Mouse (Mus musculus) small intestine, adult 2 months (tissue): ENCODE data around the gene Capn11. TPM values are rescaled to one million over a fixed set of nuclear protein-coding genes. Genes with fewer than 3 reads are reported as not detected.
"Not testable (repeated sequence)": the region's sequence is repeated elsewhere in the genome, so short reads cannot be mapped to it uniquely, and the experiment has no call there.

Experiments used
- H3K27ac ChIP-seq: fragments of 200-500 bp; 2 replicates; pipeline ENCODE4 v1.5.1; 2012; ENCODE audit warnings: low read depth, low read length, control low read depth, inconsistent platforms; ENCODE audit not compliant: insufficient read depth
- H3K27me3 ChIP-seq: fragments of 200-500 bp; 2 replicates; pipeline ENCODE4 v1.6.1; 2012; ENCODE audit warnings: mild to moderate bottlenecking, moderate library complexity, low read length, inconsistent platforms; ENCODE audit not compliant: control insufficient read depth, insufficient read depth
- H3K36me3 ChIP-seq: fragments of 200-500 bp; 2 replicates; pipeline ENCODE4 v1.6.1; 2012; ENCODE audit warnings: mild to moderate bottlenecking, low read length, control low read depth, inconsistent platforms; ENCODE audit not compliant: control insufficient read depth, insufficient read depth
- H3K4me1 ChIP-seq: fragments of 200-500 bp; 2 replicates; pipeline ENCODE4 v1.6.1; 2012; ENCODE audit warnings: low read length, inconsistent platforms, mixed read lengths; ENCODE audit not compliant: control insufficient read depth, insufficient read depth, insufficient read length
- H3K4me3 ChIP-seq: fragments of 200-500 bp; 2 replicates; pipeline ENCODE4 v1.5.1; 2012; ENCODE audit warnings: low read depth, mild to moderate bottlenecking, control low read depth, inconsistent platforms, low read length, moderate library complexity
- CTCF ChIP-seq: fragments of 200-500 bp; IDR thresholded peaks from 2 replicates; pipeline ENCODE4 v1.5.1; 2012; ENCODE audit warnings: low read depth, mild to moderate bottlenecking, control low read depth, inconsistent platforms, low read length, moderate library complexity, mixed read lengths; ENCODE audit not compliant: insufficient replicate concordance, insufficient read length; ENCODE audit errors: extremely low read depth
- POLR2A ChIP-seq: fragments of 200-500 bp; IDR thresholded peaks from 2 replicates; pipeline ENCODE4 v1.6.1; 2012; ENCODE audit warnings: low read depth, mild to moderate bottlenecking, control low read depth, inconsistent platforms, low read length, moderate library complexity
- WGBS: fragments of 180-500 bp; shearing (Covaris S2); methylation state at CpG from one replicate; pipeline ENCODE4 v1.1.7; 2018; 5-methylcytosine and 5-hydroxymethylcytosine counted together
- polyA plus RNA-seq: library from polyadenylated mRNA; depleted of rRNA; stranded (reverse); fragments of >200 nt; gene quantifications from 2 replicates; pipeline ENCODE4 v1.2.3, GENCODE M21; 2012

Capn11 gene
- polyA plus RNA-seq, 1 experiment: not detected

DNA sequence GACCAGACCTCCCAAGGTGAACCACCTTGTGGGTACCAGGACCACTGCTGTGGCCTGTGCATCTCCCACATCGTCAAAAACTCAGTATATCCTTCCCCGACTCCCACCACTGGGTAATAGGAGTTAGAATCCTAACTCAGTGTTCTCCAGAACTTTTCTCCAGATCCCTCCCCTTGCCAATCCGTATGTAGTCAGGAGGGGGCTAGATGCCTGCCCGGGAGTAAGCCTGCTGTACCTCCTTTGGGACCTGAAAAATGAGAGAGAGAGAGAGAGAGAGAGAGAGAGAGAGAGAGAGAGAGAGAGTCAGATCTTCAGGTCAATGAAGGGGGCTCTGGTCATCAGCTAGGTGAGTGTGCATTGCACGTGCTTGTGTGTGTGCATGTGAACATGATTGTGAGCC lies 25.1 kb downstream of the Capn11 start:
- WGBS: 84% methylated on average over 5 of the region's 5 CpGs
- TF ChIP-seq POLR2A (no peak), CTCF (no peak)
- no peaks in the 10 kb centered on the region for H3K36me3 ChIP-seq
- no peak overlapping the region for H3K27ac ChIP-seq
- no peak overlapping the region for H3K4me3 ChIP-seq
- no peaks in the 10 kb centered on the region for H3K27me3 ChIP-seq
- peaks cover 16% of the 10 kb centered on the region for H3K4me1 ChIP-seq

DNA sequence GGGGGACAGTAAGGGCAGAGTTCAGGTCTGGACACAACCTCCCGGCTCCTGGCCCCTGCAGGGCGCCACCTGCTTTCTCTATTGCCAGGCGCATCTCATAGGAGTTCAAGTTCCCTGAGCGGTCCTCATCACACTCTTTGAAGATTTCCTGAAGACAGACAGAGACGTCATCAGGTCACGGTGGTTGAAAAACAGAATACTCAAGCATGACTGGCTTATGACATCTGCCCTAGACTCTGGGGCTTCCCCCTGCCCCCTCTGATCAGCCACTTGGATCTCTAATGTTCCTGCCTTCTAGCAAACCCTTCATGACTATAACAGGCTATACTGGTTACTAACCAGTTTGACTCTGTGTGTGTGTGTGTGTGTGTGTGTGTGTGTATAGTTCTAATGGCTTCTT lies 27.2 kb downstream of the Capn11 start:
- TF ChIP-seq POLR2A (no peak), CTCF (no peak)
- H3K4me1 ChIP-seq: peaks cover 21% of the 10 kb centered on the region
- H3K36me3 ChIP-seq: no peaks in the 10 kb centered on the region
- H3K27ac ChIP-seq: no peak overlapping the region
- no peaks in the 10 kb centered on the region for H3K27me3 ChIP-seq
- no peak overlapping the region for H3K4me3 ChIP-seq
- 39% methylated on average over 6 of the region's 6 CpGs for WGBS

DNA sequence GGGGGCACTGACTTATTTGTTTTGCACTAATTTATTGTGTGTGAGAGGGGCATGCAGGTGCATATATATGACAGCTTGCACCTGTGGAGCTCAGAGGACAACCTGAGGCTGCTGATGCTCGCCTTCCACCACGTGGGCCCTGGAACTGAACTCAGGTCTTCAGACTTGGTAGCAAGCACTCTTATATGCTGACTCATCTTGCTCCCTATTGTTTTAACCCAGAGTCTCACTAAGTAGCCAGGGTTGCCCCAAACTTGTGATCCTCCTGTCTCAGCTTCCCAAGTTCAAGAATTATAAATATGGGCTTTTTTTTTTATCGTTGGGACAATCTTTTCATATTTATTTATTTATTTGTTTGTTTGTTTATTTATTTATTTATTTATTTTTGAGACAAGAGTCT lies 28.1 kb downstream of the Capn11 start:
- WGBS: 74% methylated on average over 3 of the region's 3 CpGs
- Histone ChIP-seq H3K27me3 (no peaks in the 10 kb centered on the region), H3K4me3 (no peak overlapping the region), H3K36me3 (no peaks in the 10 kb centered on the region), H3K27ac (no peak overlapping the region), H3K4me1 (peaks cover 24% of the 10 kb centered on the region)
- no peak for TF ChIP-seq CTCF
- no peak for TF ChIP-seq POLR2A

DNA sequence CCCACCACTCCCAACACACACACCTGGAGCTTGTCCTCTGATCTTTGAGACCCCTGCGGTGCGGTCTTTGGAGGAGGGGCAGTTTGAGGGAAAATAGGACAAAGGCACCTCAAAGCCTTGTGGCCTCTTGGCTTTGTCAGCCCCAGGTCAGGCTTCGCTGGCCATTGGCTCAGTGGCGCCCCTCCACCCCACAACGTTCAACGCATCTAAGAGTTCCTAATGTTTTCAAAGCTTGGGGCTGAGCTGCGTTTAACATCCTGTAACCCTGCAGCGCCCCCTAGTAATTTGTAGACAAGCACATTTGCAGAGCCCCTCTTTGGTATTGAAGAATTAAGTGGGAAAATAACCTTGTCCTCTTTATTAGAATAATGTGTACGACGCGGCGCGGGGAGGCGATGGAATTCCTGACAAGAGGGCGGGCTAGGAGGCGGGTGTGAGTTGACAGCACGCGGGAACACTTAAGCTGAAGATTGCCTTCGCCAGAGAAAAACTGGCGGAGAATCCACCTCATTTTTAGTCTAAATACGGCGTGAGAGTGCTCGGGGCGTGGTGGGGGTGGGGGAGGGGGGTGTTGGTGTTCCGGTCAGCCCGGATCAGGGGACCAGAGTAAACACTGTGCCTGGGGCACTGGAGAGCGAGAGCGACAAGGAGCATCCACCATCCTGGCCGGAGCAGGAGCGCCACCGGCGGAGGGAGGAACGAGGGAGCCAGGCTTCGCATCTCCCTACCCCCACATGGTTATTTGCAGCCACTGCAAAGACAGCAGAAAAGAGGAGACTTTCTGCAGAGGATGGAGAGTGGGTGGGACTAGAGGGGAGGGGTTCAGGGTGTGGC lies 29.0 kb downstream of the Capn11 start:
- H3K27ac ChIP-seq: peak overlapping the region; percentile 6
- H3K4me1 ChIP-seq: peaks cover 24% of the 10 kb centered on the region
- H3K4me3 ChIP-seq: peak overlapping the region; percentile 32
- TF ChIP-seq CTCF: peak; percentile 11; the same call in 1 of the 2 replicates
- no peak for TF ChIP-seq POLR2A
- no peaks in the 10 kb centered on the region for H3K36me3 ChIP-seq
- no peaks in the 10 kb centered on the region for H3K27me3 ChIP-seq
- 3% methylated on average over 34 of the region's 34 CpGs for WGBS

DNA sequence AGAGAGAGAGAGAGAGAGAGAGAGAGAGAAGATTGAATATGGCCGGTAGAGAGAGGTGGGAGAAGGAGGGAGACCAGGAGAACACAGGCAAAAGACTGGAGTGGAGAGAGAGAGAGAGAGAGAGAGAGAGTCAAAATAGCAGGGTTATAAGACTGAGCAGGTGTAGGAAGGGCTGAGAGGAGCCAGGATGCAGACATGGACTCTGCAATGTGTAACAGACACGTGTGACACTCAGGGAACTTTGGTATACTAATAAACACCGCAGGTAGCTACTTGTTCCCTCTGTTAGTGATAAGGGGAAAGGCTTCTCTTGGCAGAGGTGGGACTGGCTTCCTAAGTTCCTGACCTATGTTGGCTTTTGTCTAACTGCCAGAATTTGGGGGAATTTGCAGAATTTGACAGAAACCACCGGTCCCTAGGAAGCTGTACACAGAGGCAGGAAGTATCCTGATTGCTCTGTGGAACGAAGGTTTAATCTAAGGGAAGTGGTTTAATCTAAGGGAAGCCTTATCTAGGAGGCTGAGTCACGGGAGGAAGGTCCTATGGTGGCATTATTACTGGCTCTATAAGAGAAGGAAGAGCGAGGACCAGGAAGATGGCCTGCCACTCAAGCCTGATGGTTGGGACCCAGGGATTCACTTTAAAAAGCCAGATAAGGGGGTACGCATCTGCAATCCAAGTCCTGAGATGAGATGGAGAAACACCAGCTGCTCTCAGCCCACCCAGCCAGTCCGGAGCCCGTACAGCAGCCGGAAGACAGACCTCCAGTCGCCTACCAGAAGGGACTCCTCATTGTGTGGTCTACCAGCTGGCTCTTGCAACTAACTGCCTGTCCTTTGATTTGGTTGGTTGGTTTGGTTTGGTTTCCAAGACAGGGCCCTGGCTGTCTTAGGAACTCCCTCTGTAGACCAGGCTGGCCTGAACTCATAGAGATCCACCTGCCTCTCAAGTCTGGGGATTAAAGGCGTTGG lies 30.0 kb downstream of the Capn11 start:
- H3K27ac ChIP-seq: peak overlapping the region; percentile 57
- WGBS: 41% methylated on average over 13 of the region's 13 CpGs
- TF ChIP-seq POLR2A (no peak), CTCF (peak; percentile 5; the same call in 1 of the 2 replicates)
- peaks cover 24% of the 10 kb centered on the region for H3K4me1 ChIP-seq
- H3K27me3 ChIP-seq: no peaks in the 10 kb centered on the region
- no peak overlapping the region for H3K4me3 ChIP-seq
- H3K36me3 ChIP-seq: no peaks in the 10 kb centered on the region

DNA sequence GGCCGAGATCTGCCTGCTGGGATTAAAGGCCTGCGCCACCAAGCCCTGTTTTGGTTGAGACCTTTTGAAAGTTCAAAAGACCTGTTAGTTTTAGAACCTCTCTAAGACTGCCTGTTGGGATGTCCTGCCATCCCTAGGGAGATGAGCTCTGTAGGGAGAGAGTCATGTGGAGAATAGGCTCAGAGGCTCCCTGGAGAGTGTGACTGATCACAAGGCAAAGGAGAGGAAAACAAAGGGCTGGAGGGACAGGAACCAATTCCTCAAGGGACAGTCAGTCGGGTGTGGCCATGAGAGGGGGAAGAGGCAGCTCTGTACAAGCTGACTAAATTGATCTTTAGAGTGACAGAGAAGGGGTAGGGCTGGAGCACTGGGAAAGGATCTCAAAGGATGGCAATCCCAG lies 31.0 kb downstream of the Capn11 start:
- Histone ChIP-seq H3K27ac (no peak overlapping the region), H3K36me3 (no peaks in the 10 kb centered on the region), H3K27me3 (no peaks in the 10 kb centered on the region), H3K4me3 (no peak overlapping the region), H3K4me1 (peaks cover 24% of the 10 kb centered on the region)
- no peak for TF ChIP-seq POLR2A
- no peak for TF ChIP-seq CTCF
- WGBS: 66% methylated on average over 3 of the region's 3 CpGs

DNA sequence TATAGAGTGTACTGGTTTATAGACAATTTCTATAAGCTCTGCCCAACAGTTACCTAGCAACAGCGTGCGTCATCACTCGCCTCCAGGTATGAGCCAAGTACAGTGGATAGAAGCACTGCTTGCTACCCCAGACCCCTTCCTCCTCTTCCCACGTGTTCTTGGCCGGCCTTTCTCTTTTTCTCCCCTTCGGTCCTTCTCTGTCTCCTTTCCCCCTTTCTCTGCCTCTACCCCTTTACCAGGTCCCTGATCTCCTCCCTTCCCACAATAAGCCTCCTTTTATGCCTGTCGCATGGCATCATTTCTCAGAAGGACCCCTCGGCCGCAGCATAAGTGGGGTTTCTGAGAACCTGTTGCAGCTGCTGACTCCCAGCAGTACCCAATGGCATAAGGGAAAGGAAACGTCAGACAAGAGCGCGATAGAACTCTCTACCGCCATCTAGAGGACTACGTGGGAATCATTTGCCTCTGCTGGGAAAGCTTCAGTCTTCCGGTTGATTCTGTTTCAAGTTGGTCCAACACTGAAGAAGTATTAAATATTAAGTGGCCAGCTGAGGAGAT lies 32.5 kb downstream of the Capn11 start:
- peaks cover 24% of the 10 kb centered on the region for H3K4me1 ChIP-seq
- no peaks in the 10 kb centered on the region for H3K27me3 ChIP-seq
- TF ChIP-seq POLR2A: no peak
- peak; percentile 71; the same call in 1 of the 2 replicates for TF ChIP-seq CTCF
- H3K36me3 ChIP-seq: no peaks in the 10 kb centered on the region
- no peak overlapping the region for H3K27ac ChIP-seq
- H3K4me3 ChIP-seq: peak overlapping the region; percentile 30
- WGBS: 25% methylated on average over 15 of the region's 15 CpGs

DNA sequence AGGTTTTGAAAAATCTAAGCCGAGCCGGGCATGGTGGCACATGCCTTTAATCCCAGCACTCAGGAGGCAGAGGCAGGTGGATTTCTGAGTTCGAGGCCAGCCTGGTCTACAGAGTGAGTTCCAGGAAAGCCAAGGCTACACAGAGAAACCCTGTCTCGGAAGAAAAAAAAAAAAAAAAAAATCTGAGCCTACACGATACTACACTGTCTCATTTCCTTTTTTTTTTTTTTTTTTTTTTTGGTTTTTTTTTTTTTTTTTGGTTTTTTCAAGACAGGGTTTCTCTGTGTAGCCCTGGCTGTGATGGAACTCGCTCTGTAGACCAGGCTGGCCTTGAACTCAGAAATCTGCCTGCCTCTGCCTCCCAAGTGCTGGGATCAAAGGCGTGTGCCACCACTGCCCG lies 35.7 kb downstream of the Capn11 start:
- WGBS: 82% methylated on average over 8 of the region's 8 CpGs
- not testable (repeated sequence) for H3K4me1 ChIP-seq, H3K36me3 ChIP-seq, H3K27me3 ChIP-seq, H3K4me3 ChIP-seq, H3K27ac ChIP-seq
